Mouse (Mus musculus): ENCODE measurements around the gene Malsu1.

DNA sequence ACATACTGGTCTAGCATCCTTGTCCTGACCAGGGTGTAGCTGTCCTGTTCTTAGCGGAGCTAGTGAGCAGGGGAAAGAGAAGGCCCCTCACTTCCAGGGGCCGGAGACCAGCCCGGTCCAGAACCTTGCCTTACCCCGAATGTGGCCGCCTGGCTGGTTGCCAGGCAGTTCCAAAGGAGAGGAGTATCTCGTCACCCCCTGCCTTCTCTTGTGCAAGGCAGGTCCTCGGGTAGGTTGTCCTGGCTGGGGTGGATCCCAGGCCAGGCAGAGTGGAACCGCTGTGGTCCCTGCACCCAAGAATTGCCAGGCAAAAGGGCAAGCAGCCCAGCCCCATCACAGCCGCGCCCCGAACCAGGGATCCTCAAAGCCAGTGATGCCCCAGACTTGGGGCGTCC is 36.3 kb upstream of the Malsu1 start:
- TF ChIP-seq CTCF (IDR thresholded peaks at IDR 0.05; ENCODE audit: borderline replicate concordance, insufficient read depth, low read length) (no peak), POLR2A (IDR thresholded peaks at IDR 0.05; ENCODE audit: low read depth, low read length) (no peak)
